Mouse (Mus musculus) lung, postnatal 0 days (tissue): ENCODE measurements at regions not wholly inside any gene's neighbourhood (a gene's known extent, or its start where the extent isn't known, plus 50 kb on each side); places are given as distances from the start of the nearest gene placed in this dataset.

Source experiments
- ATAC-seq: fragments of 200-750 bp; cut with Nextera tagmentation; 2 replicates; pipeline ENCODE4 v1.8.0; 2017; ENCODE audit warnings: moderate library complexity
- DNase-seq: peaks from one replicate; pipeline ENCODE4 v3.0.0-alpha.2; 2016; ENCODE audit warnings: low spot score
- H3K27ac ChIP-seq: fragments of 300-500 bp; sonication (generic); 2 replicates; pipeline ENCODE4 v1.5.1; 2014; ENCODE audit warnings: antibody characterized with exemption, mild to moderate bottlenecking, low read length, mixed read lengths
- H3K27me3 ChIP-seq: fragments of 300-500 bp; sonication (generic); replicated peaks from 2 replicates; pipeline ENCODE4 v1.6.1; 2014; ENCODE audit warnings: low read length, mixed read lengths; ENCODE audit not compliant: insufficient read depth
- H3K36me3 ChIP-seq: fragments of 300-500 bp; sonication (generic); 2 replicates; pipeline ENCODE4 v1.6.1; 2014; ENCODE audit warnings: low read length, mixed read lengths; ENCODE audit not compliant: insufficient read depth
- H3K4me1 ChIP-seq: fragments of 300-500 bp; sonication (generic); 2 replicates; pipeline ENCODE4 v1.6.1; 2014; ENCODE audit warnings: antibody characterized with exemption, low read depth, low read length, mixed read lengths; ENCODE audit not compliant: insufficient read depth
- H3K4me2 ChIP-seq: fragments of 300-500 bp; sonication (generic); replicated peaks from 2 replicates; pipeline ENCODE4 v1.6.1; 2014; ENCODE audit warnings: low read depth, mild to moderate bottlenecking, low read length, moderate library complexity, mixed read lengths
- H3K4me3 ChIP-seq: fragments of 300-500 bp; sonication (generic); 2 replicates; pipeline ENCODE4 v1.5.1; 2014; ENCODE audit warnings: low read depth, low read length
- H3K9ac ChIP-seq: fragments of 300-500 bp; sonication (generic); replicated peaks from 2 replicates; pipeline ENCODE4 v1.6.1; 2014; ENCODE audit warnings: low read depth, mild to moderate bottlenecking
- H3K9me3 ChIP-seq: fragments of 300-500 bp; sonication (generic); 2 replicates; pipeline ENCODE4 v1.6.1; 2016; ENCODE audit warnings: low read length, mixed read lengths
- CTCF ChIP-seq: IDR thresholded peaks from 2 replicates; pipeline ENCODE4 v1.5.1; 2016; ENCODE audit warnings: antibody characterized with exemption, mild to moderate bottlenecking
- EP300 ChIP-seq: IDR thresholded peaks from 2 replicates; pipeline ENCODE4 v1.6.1; 2016; ENCODE audit warnings: antibody characterized with exemption, mild to moderate bottlenecking, control low read depth
- WGBS: fragments of 180-500 bp; shearing (Covaris S2); extraction: QIAGEN DNeasy Blood & Tissue Kit; methylation state at CpG from one replicate; pipeline ENCODE4 v1.1.7; 2014; 5-methylcytosine and 5-hydroxymethylcytosine counted together

- Histone ChIP-seq H3K27me3 (no peaks in the 10 kb centered on the region), H3K27ac (no peak overlapping the region), H3K9me3 (no peaks in the 10 kb centered on the region), H3K9ac (no peak overlapping the region), H3K36me3 (no peaks in the 10 kb centered on the region), H3K4me2 (no peak overlapping the region), H3K4me3 (no peak overlapping the region), H3K4me1 (no peaks in the 10 kb centered on the region)
- no peak for DNase-seq
- no peak for ATAC-seq
- WGBS, result 86% methylated on average over 13 of the region's 13 CpGs
- TF ChIP-seq EP300 (no peak), CTCF (no peak)
Measured at GRCm38 (mm10) chr1:177594341-177594740, 135.3 kb upstream of the 1700016C15Rik start.

- WGBS, result 50% methylated on average over 7 of the region's 7 CpGs
- Histone ChIP-seq H3K9ac (no peak overlapping the region), H3K36me3 (no peaks in the 10 kb centered on the region), H3K27me3 (no peaks in the 10 kb centered on the region), H3K4me3 (no peak overlapping the region), H3K27ac (no peak overlapping the region), H3K4me1 (no peaks in the 10 kb centered on the region), H3K9me3 (no peaks in the 10 kb centered on the region), H3K4me2 (no peak overlapping the region)
- no peak for DNase-seq
- TF ChIP-seq EP300, result no peak
- TF ChIP-seq CTCF, result no peak
- ATAC-seq, result no peak
Measured at GRCm38 (mm10) chr1:177595326-177595914, 134.2 kb upstream of the 1700016C15Rik start.

- H3K4me2 ChIP-seq, result no peak overlapping the region
- TF ChIP-seq EP300 (no peak), CTCF (no peak)
- ATAC-seq (no peak), DNase-seq (no peak)
- H3K4me1 ChIP-seq, result no peaks in the 10 kb centered on the region
- H3K27me3 ChIP-seq, result no peaks in the 10 kb centered on the region
- no peak overlapping the region for H3K4me3 ChIP-seq
- H3K9ac ChIP-seq, result no peak overlapping the region
- H3K9me3 ChIP-seq, result no peaks in the 10 kb centered on the region
- no peaks in the 10 kb centered on the region for H3K36me3 ChIP-seq
- no peak overlapping the region for H3K27ac ChIP-seq
- 80% methylated on average over 4 of the region's 4 CpGs for WGBS
Measured at GRCm38 (mm10) chr1:177597036-177597435, 132.6 kb upstream of the 1700016C15Rik start.

GRCm38 (mm10) chr1:177605353-177605969 is 124.2 kb upstream of the 1700016C15Rik start:
- H3K9me3 ChIP-seq, result no peaks in the 10 kb centered on the region
- no peak overlapping the region for H3K4me3 ChIP-seq
- 29% methylated on average over 6 of the region's 6 CpGs for WGBS
- no peaks in the 10 kb centered on the region for H3K4me1 ChIP-seq
- no peaks in the 10 kb centered on the region for H3K27me3 ChIP-seq
- no peak for ATAC-seq
- TF ChIP-seq CTCF (no peak), EP300 (no peak)
- H3K27ac ChIP-seq, result no peak overlapping the region
- no peak overlapping the region for H3K9ac ChIP-seq
- no peaks in the 10 kb centered on the region for H3K36me3 ChIP-seq
- no peak overlapping the region for H3K4me2 ChIP-seq
- no peak for DNase-seq

GRCm38 (mm10) chr1:177607565-177607964 is 122.0 kb upstream of the 1700016C15Rik start:
- Histone ChIP-seq H3K4me1 (no peaks in the 10 kb centered on the region), H3K27me3 (no peaks in the 10 kb centered on the region), H3K4me2 (no peak overlapping the region), H3K36me3 (no peaks in the 10 kb centered on the region), H3K27ac (no peak overlapping the region), H3K4me3 (no peak overlapping the region), H3K9me3 (no peaks in the 10 kb centered on the region), H3K9ac (no peak overlapping the region)
- WGBS, result 65% methylated on average over 2 of the region's 2 CpGs
- no peak for DNase-seq
- ATAC-seq, result no peak
- no peak for TF ChIP-seq CTCF
- TF ChIP-seq EP300, result no peak

- no peaks in the 10 kb centered on the region for H3K27me3 ChIP-seq
- H3K9ac ChIP-seq, result no peak overlapping the region
- no peak for TF ChIP-seq CTCF
- no peak for TF ChIP-seq EP300
- no peak overlapping the region for H3K4me2 ChIP-seq
- H3K4me3 ChIP-seq, result no peak overlapping the region
- no peak for DNase-seq
- H3K36me3 ChIP-seq, result no peaks in the 10 kb centered on the region
- ATAC-seq, result no peak
- H3K4me1 ChIP-seq, result no peaks in the 10 kb centered on the region
- 84% methylated on average over 18 of the region's 18 CpGs for WGBS
- H3K9me3 ChIP-seq, result no peaks in the 10 kb centered on the region
- no peak overlapping the region for H3K27ac ChIP-seq
Measured at GRCm38 (mm10) chr1:177608551-177609020, 121.0 kb upstream of the 1700016C15Rik start.
